Mouse (Mus musculus) urinary bladder, postnatal 36 days (tissue): ENCODE data around the gene Gm11757.
"Not testable (repeated sequence)": the region's sequence is repeated elsewhere in the genome, so short reads cannot be mapped to it uniquely, and the experiment has no call there.

Experiments used
- DNase-seq, 2 experiments: peaks; one replicate each; pipeline ENCODE4 v3.0.0; 2022; ENCODE audit warnings: low spot score in 2 of 2, mixed read lengths in 1 of 2

Gm11757 gene

DNA sequence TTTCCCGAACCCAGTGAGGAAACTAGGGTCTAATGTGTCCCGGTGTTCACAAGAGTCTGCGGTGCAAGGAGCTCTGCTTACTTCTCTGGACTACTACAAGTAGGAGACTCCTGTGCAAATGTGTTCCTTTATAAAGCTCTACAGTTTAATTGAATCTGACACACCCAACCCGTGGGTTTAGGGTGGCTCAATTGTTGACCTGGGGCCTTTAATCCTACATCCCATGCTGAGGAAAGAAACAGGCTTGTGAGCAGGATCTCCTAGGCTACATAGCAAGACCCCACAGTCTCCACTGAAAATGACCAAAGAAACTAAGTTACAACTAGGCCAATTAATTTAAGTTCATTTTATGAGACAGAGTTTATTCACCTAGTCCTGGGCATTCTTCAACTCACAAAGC lies at the start of gene Gm11757:
TSS of gene Gm11757 (minus strand) at position 101 of the 400 bp plus-strand sequence.
- not testable (repeated sequence) for DNase-seq

- DNase-seq = not testable (repeated sequence)
Observed at GRCm38 (mm10) chr4:73920660-73921059, 29.7 kb upstream of the Gm11757 start, which contains the start of gene Gm11756. Gene Gm11756 (minus strand): TSS chr4:73920760.

DNA sequence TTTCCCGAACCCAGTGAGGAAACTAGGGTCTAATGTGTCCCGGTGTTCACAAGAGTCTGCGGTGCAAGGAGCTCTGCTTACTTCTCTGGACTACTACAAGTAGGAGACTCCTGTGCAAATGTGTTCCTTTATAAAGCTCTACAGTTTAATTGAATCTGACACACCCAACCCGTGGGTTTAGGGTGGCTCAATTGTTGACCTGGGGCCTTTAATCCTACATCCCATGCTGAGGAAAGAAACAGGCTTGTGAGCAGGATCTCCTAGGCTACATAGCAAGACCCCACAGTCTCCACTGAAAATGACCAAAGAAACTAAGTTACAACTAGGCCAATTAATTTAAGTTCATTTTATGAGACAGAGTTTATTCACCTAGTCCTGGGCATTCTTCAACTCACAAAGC lies 14.9 kb upstream of the Gm11757 start, which contains the start of gene Gm13871:
TSS of gene Gm13871 (minus strand) at position 101 of the 400 bp plus-strand sequence.
- not testable (repeated sequence) for DNase-seq

DNA sequence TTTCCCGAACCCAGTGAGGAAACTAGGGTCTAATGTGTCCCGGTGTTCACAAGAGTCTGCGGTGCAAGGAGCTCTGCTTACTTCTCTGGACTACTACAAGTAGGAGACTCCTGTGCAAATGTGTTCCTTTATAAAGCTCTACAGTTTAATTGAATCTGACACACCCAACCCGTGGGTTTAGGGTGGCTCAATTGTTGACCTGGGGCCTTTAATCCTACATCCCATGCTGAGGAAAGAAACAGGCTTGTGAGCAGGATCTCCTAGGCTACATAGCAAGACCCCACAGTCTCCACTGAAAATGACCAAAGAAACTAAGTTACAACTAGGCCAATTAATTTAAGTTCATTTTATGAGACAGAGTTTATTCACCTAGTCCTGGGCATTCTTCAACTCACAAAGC lies 14.7 kb downstream of the Gm11757 start, which contains the start of gene Gm11758:
TSS of gene Gm11758 (minus strand) at position 101 of the 400 bp plus-strand sequence.
- not testable (repeated sequence) for DNase-seq
